Mouse (Mus musculus) cortical plate, adult 2 months (tissue): ENCODE measurements around the gene Itih4.

Experiments used
- CTCF ChIP-seq: fragments of 200-500 bp; IDR thresholded peaks from 2 replicates; pipeline ENCODE4 v1.5.1; 2011; ENCODE audit warnings: mild to moderate bottlenecking, control low read depth, low read length; ENCODE audit not compliant: insufficient read depth; ENCODE audit errors: extremely low read depth
- POLR2A ChIP-seq: fragments of 200-500 bp; IDR thresholded peaks from 2 replicates; pipeline ENCODE4 v1.6.1; 2011; ENCODE audit warnings: mild to moderate bottlenecking, low read length, control low read depth; ENCODE audit not compliant: insufficient read depth; ENCODE audit errors: extremely low read depth

- TF ChIP-seq CTCF (no peak), POLR2A (no peak)
Observed at GRCm38 (mm10) chr14:30861421-30862125, 24.7 kb upstream of the Itih4 start.
